Mouse (Mus musculus): ENCODE measurements at regions not wholly inside any gene's neighbourhood (a gene's known extent, or its start where the extent isn't known, plus 50 kb on each side); places are given as distances from the start of the nearest gene placed in this dataset.

DNA sequence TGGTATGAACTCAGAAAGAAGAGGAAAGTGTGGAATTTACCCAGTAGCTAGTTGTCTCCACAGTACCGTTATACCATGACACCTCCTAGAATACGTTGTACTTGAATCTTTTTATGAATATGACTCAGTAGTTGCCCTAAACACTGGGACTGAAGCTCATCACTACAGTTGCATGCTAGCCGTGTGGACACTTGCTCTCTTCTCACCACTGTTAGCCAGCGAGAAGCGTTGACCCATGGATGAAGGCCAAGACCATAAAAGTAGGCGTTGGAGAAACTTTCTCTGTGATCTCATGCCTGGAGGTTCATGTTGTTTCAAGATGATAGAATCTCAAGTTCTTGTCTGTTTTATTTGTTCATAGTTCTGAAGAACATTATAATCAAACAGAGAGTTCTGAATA, 269.5 kb downstream of the Lmx1a start:
- Histone ChIP-seq H3K4me2 (ENCODE audit: low read depth) (no peak overlapping the region), H3K9me3 (ENCODE audit: control insufficient read depth, low read length) (no peaks in the 10 kb centered on the region), H3K4me3 (ENCODE audit: insufficient read depth in 1 of 2, low read depth in 2 of 2, low read length in 2 of 2) (no peak overlapping the region), H3K9ac (replicated peaks) (no peak overlapping the region), H3K27me3 (ENCODE audit: control insufficient read depth, insufficient read depth, low read length) (no peaks in the 10 kb centered on the region), H3K36me3 (replicated peaks; ENCODE audit: control insufficient read depth, insufficient read depth, low read depth) (no peaks in the 10 kb centered on the region), H3K27ac (no peak overlapping the region), H3K4me1 (replicated peaks; ENCODE audit: control insufficient read depth in 2 of 2, insufficient read depth in 2 of 2, low read length in 1 of 2) (no peaks in the 10 kb centered on the region)
- no peak for TF ChIP-seq EP300 (IDR thresholded peaks at IDR 0.05; ENCODE audit: low read depth)
- 68% methylated on average over 6 of the region's 6 CpGs for WGBS (ENCODE audit: insufficient replicate concordance)
- ATAC-seq (ENCODE audit: insufficient read depth) (no peak), DNase-seq (ENCODE audit: low read depth in 3 of 3, low spot score in 3 of 3) (no peak)

DNA sequence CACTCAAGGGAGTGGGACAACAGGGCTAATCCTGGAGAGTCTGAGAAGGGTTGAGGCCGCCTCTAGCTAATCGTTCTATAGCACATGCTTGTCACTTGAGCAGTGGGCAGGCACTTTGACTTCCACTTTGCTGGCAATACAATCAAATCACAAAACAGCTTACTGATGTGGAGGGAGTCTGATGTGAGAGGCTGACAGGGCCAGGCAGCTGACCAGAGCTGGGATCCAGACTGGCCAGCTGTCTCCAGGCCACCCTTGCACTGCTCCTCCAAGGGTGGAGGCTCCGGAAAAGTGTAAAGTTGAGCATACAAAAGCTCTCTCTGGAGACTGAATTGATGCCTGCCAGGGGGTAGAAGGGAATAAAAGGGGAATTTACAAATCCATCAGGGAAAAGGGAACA, 280.5 kb downstream of the Lmx1a start:
- H3K4me1 ChIP-seq (replicated peaks; ENCODE audit: control insufficient read depth in 2 of 2, insufficient read depth in 2 of 2, low read length in 1 of 2): no peaks in the 10 kb centered on the region
- 68% methylated on average over 3 of the region's 3 CpGs for WGBS (ENCODE audit: insufficient replicate concordance)
- no peak for DNase-seq (ENCODE audit: low read depth in 3 of 3, low spot score in 3 of 3)
- no peak overlapping the region for H3K27ac ChIP-seq
- no peaks in the 10 kb centered on the region for H3K36me3 ChIP-seq (replicated peaks; ENCODE audit: control insufficient read depth, insufficient read depth, low read depth)
- H3K9me3 ChIP-seq (ENCODE audit: control insufficient read depth, low read length): no peaks in the 10 kb centered on the region
- TF ChIP-seq CTCF (IDR thresholded peaks at IDR 0.05; ENCODE audit: low read depth): no peak
- TF ChIP-seq EP300 (IDR thresholded peaks at IDR 0.05; ENCODE audit: low read depth): no peak
- no peaks in the 10 kb centered on the region for H3K27me3 ChIP-seq (ENCODE audit: control insufficient read depth, insufficient read depth, low read length)
- no peak overlapping the region for H3K4me2 ChIP-seq (ENCODE audit: low read depth)
- no peak overlapping the region for H3K9ac ChIP-seq (replicated peaks)
- H3K4me3 ChIP-seq (ENCODE audit: insufficient read depth in 1 of 2, low read depth in 2 of 2, low read length in 2 of 2): no peak overlapping the region
- no peak for ATAC-seq (ENCODE audit: insufficient read depth)

DNA sequence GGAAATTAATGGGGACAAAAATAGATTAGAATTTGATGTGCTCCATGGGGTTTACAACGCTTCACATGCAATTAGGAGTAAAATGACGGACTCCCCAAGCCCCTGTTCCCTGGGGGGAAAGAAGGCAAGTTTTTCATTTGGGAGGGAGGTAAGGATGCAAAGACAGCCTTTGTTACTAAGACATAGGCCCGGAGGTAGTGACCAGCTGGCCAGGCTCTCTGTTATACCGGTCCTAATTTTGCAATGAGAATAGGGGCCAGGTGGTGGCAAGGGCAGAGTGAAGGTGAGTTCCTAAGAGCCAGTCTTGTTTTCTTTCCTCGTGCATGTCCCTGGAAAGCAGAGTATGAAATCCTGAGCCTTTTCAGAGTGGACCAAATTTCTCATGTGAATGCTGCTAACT, 280.9 kb downstream of the Lmx1a start:
- Histone ChIP-seq H3K27ac (no peak overlapping the region), H3K27me3 (ENCODE audit: control insufficient read depth, insufficient read depth, low read length) (no peaks in the 10 kb centered on the region), H3K36me3 (replicated peaks; ENCODE audit: control insufficient read depth, insufficient read depth, low read depth) (no peaks in the 10 kb centered on the region), H3K9ac (replicated peaks) (no peak overlapping the region), H3K4me1 (replicated peaks; ENCODE audit: control insufficient read depth in 2 of 2, insufficient read depth in 2 of 2, low read length in 1 of 2) (no peaks in the 10 kb centered on the region), H3K9me3 (ENCODE audit: control insufficient read depth, low read length) (no peaks in the 10 kb centered on the region), H3K4me2 (ENCODE audit: low read depth) (no peak overlapping the region), H3K4me3 (ENCODE audit: insufficient read depth in 1 of 2, low read depth in 2 of 2, low read length in 2 of 2) (no peak overlapping the region)
- TF ChIP-seq EP300 (IDR thresholded peaks at IDR 0.05; ENCODE audit: low read depth) (no peak), CTCF (IDR thresholded peaks at IDR 0.05; ENCODE audit: low read depth) (no peak)
- 61% methylated on average over 5 of the region's 5 CpGs for WGBS (ENCODE audit: insufficient replicate concordance)
- ATAC-seq (ENCODE audit: insufficient read depth) (no peak), DNase-seq (ENCODE audit: low read depth in 3 of 3, low spot score in 3 of 3) (no peak)

DNA sequence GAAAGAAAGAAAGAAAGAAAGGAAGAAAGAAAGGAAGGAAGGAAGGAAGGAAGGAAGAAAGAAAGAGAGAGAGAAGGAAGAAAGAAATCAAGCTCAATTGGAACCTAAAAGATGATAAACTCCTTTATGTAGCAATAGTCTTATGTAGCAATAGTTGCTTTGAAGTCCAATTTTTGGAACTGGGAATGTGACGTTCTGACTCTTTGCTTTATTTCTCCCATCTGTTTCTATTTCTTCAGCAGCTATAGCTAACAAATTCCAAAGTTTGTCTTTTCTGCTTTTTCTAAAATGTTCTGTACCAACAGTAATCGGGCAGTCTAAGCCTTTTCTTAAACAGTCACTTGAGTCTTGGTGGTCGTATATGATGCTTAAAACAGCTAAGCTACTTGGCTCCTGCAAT, 287.7 kb downstream of the Lmx1a start:
- Histone ChIP-seq H3K27ac (no peak overlapping the region), H3K36me3 (replicated peaks; ENCODE audit: control insufficient read depth, insufficient read depth, low read depth) (no peaks in the 10 kb centered on the region), H3K4me2 (ENCODE audit: low read depth) (no peak overlapping the region), H3K9me3 (ENCODE audit: control insufficient read depth, low read length) (no peaks in the 10 kb centered on the region), H3K4me1 (replicated peaks; ENCODE audit: control insufficient read depth in 2 of 2, insufficient read depth in 2 of 2, low read length in 1 of 2) (no peaks in the 10 kb centered on the region), H3K27me3 (ENCODE audit: control insufficient read depth, insufficient read depth, low read length) (no peaks in the 10 kb centered on the region), H3K4me3 (ENCODE audit: insufficient read depth in 1 of 2, low read depth in 2 of 2, low read length in 2 of 2) (no peak overlapping the region), H3K9ac (replicated peaks) (no peak overlapping the region)
- TF ChIP-seq EP300 (IDR thresholded peaks at IDR 0.05; ENCODE audit: low read depth): no peak
- no peak for TF ChIP-seq CTCF (IDR thresholded peaks at IDR 0.05; ENCODE audit: low read depth)
- no peak for ATAC-seq (ENCODE audit: insufficient read depth)
- whole genome bisulfite sequencing (ENCODE audit: insufficient replicate concordance): 51% methylated on average over 3 of the region's 3 CpGs
- DNase-seq (ENCODE audit: low read depth in 3 of 3, low spot score in 3 of 3): no peak

DNA sequence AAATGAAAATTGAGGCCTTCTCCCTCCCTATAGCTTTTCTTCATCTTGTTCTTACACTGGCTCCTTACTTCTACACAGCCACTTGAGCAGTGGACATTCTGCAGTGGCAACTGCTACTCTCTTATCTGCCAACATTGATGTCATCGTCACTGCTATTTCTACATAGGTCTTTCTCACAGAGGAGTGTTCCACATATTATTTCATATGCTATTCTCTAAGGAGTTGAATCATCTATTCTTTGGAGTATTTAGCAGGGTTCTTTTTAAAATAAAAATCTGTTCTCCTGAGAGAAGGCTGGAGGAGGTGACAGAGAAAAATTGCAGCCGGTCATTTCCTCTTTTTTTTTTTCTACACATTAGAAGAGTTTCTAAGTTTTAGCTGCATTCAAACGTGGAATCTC, 290.1 kb downstream of the Lmx1a start:
- no peak overlapping the region for H3K27ac ChIP-seq
- no peak for DNase-seq (ENCODE audit: low read depth in 3 of 3, low spot score in 3 of 3)
- WGBS (ENCODE audit: insufficient replicate concordance): 52% methylated on average over 3 of the region's 3 CpGs

DNA sequence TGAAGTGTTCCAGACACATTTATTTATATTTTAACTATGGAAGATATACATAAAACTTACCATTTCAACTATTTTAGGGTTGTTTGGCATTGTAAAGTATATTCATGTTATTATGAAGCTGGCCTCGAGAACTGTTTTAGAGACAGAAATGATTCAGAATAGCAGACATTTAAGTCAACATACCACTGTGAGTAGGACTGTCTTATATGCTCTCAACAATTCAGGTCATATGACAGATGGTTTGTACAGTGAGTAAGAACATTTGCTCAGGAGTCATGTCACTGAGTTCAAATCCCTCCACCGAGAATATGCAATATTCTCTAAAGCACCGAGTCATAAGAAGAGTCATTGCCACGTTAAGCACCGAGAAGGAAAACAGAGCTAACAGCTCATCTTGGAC, 290.6 kb downstream of the Lmx1a start:
- no peak for TF ChIP-seq CTCF (IDR thresholded peaks at IDR 0.05; ENCODE audit: low read depth)
- no peak for TF ChIP-seq EP300 (IDR thresholded peaks at IDR 0.05; ENCODE audit: low read depth)
- Histone ChIP-seq H3K4me3 (ENCODE audit: insufficient read depth in 1 of 2, low read depth in 2 of 2, low read length in 2 of 2) (no peak overlapping the region), H3K27ac (no peak overlapping the region), H3K27me3 (ENCODE audit: control insufficient read depth, insufficient read depth, low read length) (no peaks in the 10 kb centered on the region), H3K4me1 (replicated peaks; ENCODE audit: control insufficient read depth in 2 of 2, insufficient read depth in 2 of 2, low read length in 1 of 2) (no peaks in the 10 kb centered on the region), H3K9ac (replicated peaks) (no peak overlapping the region), H3K36me3 (replicated peaks; ENCODE audit: control insufficient read depth, insufficient read depth, low read depth) (no peaks in the 10 kb centered on the region), H3K9me3 (ENCODE audit: control insufficient read depth, low read length) (no peaks in the 10 kb centered on the region), H3K4me2 (ENCODE audit: low read depth) (no peak overlapping the region)
- 61% methylated on average over 5 of the region's 5 CpGs for WGBS (ENCODE audit: insufficient replicate concordance)
- ATAC-seq (ENCODE audit: insufficient read depth) (no peak), DNase-seq (ENCODE audit: low read depth in 3 of 3, low spot score in 3 of 3) (no peak)

More for the DNA sequence above, 290.1 kb downstream of the Lmx1a start:
- Histone ChIP-seq H3K9me3 (ENCODE audit: control insufficient read depth, low read length) (no peaks in the 10 kb centered on the region), H3K4me1 (replicated peaks; ENCODE audit: control insufficient read depth in 2 of 2, insufficient read depth in 2 of 2, low read length in 1 of 2) (no peaks in the 10 kb centered on the region), H3K27me3 (ENCODE audit: control insufficient read depth, insufficient read depth, low read length) (no peaks in the 10 kb centered on the region), H3K4me2 (ENCODE audit: low read depth) (no peak overlapping the region), H3K9ac (replicated peaks) (no peak overlapping the region), H3K4me3 (ENCODE audit: insufficient read depth in 1 of 2, low read depth in 2 of 2, low read length in 2 of 2) (no peak overlapping the region), H3K36me3 (replicated peaks; ENCODE audit: control insufficient read depth, insufficient read depth, low read depth) (no peaks in the 10 kb centered on the region)
- no peak for ATAC-seq (ENCODE audit: insufficient read depth)
- TF ChIP-seq CTCF (IDR thresholded peaks at IDR 0.05; ENCODE audit: low read depth): no peak
- TF ChIP-seq EP300 (IDR thresholded peaks at IDR 0.05; ENCODE audit: low read depth): no peak
